Mouse (Mus musculus) retina, embryonic 14.5 days (tissue): Measurements from ENCODE around the gene Cyp4f18.
A peak's percentile ranks its signal among the peaks of the same experiment; 100 is the strongest.
"Not testable (repeated sequence)": the region's sequence is repeated elsewhere in the genome, so short reads cannot be mapped to it uniquely, and the experiment has no call there.

Experiments
- DNase-seq: peaks from one replicate; pipeline ENCODE4 v3.0.0-alpha.2; 2015; ENCODE audit warnings: low spot score

Gene Cyp4f18

DNA sequence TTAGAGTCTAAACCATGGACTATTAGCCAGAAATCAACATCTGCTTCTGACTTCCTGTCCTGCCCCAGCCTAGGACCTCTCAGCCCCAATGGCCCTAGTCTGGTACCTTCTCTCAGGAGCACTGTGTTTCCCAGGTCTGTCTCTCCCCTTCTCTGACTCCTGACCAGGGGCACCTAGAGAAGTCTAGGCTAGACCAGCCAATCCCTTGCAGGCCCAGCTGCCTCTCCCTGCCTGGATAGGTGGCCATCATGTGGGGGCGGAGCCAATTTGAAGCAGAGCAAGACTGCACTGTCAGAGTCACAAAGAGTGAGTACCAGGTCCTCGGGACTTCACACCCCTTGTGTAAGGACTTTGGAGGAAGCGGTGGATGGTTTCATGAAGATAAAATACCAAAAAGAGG lies at the start of gene Cyp4f18:
Cyp4f18 (minus strand) TSS at position 154 of the 400 bp plus-strand sequence.
- peak; percentile 0 for DNase-seq

- DNase-seq, result not testable (repeated sequence)
Measured at GRCm38 (mm10) chr8:72057643-72058042, 48.2 kb upstream of the Cyp4f18 start.

GRCm38 (mm10) chr8:72054633-72055032 lies 45.2 kb upstream of the Cyp4f18 start:
- DNase-seq, result peak; percentile 1

- DNase-seq, result no peak
Measured at GRCm38 (mm10) chr8:72042493-72042892, 33.1 kb upstream of the Cyp4f18 start.

DNA sequence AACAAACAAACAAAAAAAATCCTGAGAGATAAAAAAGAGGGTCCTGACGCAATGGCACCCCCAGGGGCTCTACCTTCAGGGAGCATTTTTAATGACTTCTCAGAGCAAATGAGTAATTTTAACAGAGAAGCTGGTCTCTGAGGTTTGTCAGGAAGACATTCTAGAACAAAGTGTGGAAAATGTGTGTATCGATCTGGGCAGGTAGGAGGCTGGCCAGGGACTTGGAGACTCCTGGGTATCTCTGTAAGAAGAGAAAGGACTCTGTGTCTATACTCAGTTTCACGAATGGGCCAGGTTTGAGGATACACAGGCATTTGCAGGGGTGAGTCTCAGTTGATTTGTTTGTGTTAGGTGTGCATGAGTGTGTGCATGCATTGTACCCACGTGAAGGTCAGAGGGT lies 31.5 kb upstream of the Cyp4f18 start, which contains the start of gene Olfr372:
Olfr372 (plus strand) TSS at position 301 of the 400 bp plus-strand sequence.
- not testable (repeated sequence) for DNase-seq

- DNase-seq, result not testable (repeated sequence)
Measured at GRCm38 (mm10) chr8:72032926-72033325, 23.5 kb upstream of the Cyp4f18 start.

- not testable (repeated sequence) for DNase-seq
Measured at GRCm38 (mm10) chr8:72024886-72025285, 15.5 kb upstream of the Cyp4f18 start.

DNA sequence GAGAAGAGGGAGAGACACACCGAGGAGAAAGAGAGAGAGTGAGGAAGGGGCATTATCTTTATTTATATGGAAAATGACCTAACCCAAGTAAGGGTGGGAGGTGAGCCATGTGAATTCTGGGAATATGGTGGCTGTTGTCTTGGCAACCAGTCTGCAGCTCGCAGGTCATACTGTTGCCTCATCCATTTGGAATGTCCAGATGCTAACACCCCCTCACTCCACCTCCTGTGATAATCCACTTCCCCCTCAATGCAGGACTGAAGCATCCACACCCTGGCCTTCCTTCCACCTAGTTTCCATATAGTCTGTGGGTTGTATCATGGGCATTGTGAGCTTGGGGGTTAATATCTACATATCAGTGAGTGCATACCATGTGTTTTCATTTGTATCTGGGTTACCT lies 10.4 kb upstream of the Cyp4f18 start:
- DNase-seq, result no peak

DNA sequence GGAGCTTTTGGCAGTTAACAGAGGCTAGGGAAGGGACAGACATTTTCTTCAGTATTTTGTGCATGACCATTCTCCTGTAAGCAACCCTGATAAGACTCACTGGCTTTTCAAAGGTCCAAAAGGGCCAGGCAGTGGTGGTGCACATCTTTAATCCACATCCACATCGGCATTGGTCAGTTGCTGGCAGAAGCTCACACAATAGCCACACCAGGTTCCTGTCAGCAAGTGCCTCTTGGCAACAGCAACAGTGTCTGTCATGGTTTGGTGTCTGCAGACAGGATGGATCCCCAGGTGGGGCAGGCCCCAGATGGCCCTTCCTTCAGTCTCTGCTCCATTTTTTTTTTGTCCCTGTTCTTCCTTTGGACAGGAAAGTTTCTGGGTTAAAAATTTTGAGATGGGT lies 9.6 kb upstream of the Cyp4f18 start:
- not testable (repeated sequence) for DNase-seq

- no peak for DNase-seq
Measured at GRCm38 (mm10) chr8:72018141-72018540, 8.7 kb upstream of the Cyp4f18 start.

DNA sequence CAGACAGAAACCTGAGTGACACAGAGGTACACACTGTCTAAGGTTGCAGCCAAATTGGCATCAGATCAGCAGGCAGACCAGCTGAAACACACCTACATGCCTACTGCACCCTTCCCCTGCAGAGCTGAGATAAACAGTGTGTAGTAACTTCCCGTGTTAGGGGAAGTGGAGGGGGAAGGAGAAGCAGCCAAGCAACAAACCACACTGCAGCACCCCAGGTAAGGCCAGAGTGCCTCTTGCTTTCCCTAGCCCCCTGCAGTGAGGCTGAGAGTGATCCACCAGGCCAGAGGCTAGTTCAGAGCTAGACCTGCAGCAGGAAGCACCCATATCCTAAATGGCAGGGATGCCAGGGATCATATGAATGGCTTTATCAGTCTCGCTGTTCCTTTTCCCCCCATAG lies 7.9 kb upstream of the Cyp4f18 start:
- not testable (repeated sequence) for DNase-seq

GRCm38 (mm10) chr8:72013506-72014228 lies 4.2 kb upstream of the Cyp4f18 start:
- not testable (repeated sequence) for DNase-seq

- DNase-seq, result peak; percentile 0
Measured at GRCm38 (mm10) chr8:72008134-72008641, 1.2 kb downstream of the Cyp4f18 start.

- no peak for DNase-seq
Measured at GRCm38 (mm10) chr8:72006763-72007162, 2.7 kb downstream of the Cyp4f18 start.

GRCm38 (mm10) chr8:72005912-72006311 lies 3.5 kb downstream of the Cyp4f18 start:
- DNase-seq, result no peak

DNA sequence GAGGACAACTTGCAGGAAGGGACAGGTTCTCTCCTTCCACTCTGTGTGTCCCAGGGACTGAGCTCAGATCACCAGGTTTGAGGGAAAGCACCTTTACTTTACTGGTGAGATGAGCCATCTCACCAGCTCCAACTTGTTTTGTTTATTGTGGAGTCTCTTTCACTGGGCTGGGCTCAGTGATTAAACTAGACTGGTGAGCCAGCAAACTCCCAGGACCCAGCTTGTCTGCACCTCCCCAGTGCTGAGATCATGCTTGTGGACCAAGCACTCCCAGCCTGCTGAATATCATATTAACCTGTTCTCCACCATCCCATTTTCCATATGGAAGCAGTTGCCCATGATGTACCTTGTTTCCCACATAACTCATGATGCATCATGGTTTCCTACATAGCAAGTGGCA lies 6.5 kb downstream of the Cyp4f18 start:
- no peak for DNase-seq

DNA sequence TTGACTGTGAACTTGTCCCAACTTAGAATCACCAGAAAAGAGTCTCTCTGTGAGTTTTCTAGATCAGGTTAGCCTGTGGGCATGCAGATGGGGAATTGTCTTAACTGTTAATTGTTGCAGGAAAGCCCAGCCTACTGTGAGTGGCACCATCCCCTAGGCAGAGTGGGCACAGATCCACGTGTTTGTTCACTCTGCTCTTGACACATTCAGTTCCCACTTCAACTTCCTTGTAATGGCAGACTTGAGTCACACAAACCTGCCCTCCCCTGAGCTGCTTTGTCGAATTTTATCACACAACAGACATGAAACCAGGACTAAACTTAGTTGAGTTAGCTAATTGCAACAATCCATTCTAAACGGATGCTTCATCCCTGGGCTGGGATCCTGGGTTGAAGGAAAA lies 9.2 kb downstream of the Cyp4f18 start:
- DNase-seq, result no peak

- no peak for DNase-seq
Measured at GRCm38 (mm10) chr8:71999434-71999833, 10.0 kb downstream of the Cyp4f18 start.

GRCm38 (mm10) chr8:71988867-71989599 lies 20.4 kb downstream of the Cyp4f18 start:
- DNase-seq, result no peak

GRCm38 (mm10) chr8:71988110-71988866 lies 21.1 kb downstream of the Cyp4f18 start:
- peak; percentile 58 for DNase-seq

DNA sequence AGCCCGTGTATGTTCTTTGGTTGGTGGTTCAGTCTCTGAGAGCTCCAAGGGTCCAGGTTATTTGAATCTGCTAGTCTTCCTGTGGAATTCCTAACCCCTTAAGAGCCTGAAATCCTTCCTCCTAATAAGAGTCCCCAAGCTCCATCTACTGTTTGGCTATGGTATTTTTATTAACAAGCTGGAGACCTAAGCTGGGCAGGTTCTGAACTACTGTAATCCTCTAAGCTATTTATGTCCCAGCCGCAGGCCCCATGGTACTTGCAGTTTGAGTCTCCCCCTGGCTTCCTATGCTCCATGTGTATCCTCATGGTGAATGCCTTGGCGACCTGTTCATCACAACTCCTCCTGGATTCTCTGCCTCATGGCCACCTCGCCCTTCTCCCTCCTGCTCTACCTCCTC lies 24.8 kb downstream of the Cyp4f18 start:
- peak; percentile 50 for DNase-seq

GRCm38 (mm10) chr8:71981456-71981855 lies 28.0 kb downstream of the Cyp4f18 start:
- no peak for DNase-seq
